Mouse (Mus musculus): ENCODE data around the gene Zdhhc18. TPM values are rescaled to one million over a fixed set of nuclear protein-coding genes. Genes with fewer than 3 reads are reported as not detected.

Gene Zdhhc18
- total RNA-seq, 2 experiments from 2014 or later, result 34.3 to 38.8 TPM

DNA sequence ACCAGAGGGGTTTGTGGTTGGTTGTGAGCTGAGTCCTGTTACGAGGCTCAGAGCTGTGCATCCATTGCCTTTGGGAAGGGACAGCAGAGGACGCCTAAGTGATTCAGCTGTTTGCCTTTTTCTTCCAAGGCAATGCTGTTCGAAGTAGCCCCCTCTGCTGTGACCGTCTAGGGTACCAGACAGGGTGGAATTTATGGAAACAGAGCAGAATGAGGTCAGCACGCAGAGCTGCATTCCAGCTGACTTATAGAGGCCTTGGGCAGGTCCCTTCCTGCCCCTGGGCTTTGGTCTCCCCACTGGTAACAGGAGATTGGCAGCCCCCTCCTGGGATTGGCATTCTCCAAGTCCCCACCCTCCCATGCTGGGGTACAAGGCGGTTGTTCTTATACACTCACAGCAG lies 45.1 kb downstream of the Zdhhc18 start:
- no peak for DNase-seq (ENCODE audit: low spot score in 2 of 2)

DNA sequence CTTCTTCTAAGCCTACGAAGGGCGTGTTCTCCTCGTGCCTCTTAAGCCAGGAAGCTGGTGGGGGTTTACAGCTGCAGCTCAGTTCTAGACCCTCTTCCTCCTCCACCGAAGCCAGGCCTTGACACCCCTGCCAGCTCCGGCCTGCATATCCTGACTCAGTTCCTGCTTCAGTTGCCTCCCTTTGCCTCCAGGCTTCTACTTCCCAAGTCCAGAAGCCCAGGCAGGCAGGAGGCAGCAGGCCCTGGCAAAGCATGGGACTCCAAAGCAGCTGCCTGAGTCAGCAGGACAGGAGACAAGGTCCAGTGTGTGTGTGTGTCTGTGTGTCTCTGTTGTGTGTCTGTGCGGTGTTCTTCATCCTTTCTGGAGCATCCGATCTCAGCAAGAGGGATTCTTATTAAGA lies 45.8 kb downstream of the Zdhhc18 start:
- DNase-seq (ENCODE audit: low spot score in 2 of 2), result no peak

- no peak for DNase-seq (ENCODE audit: low spot score in 2 of 2)
Observed at GRCm38 (mm10) chr4:133603056-133603455, 46.9 kb downstream of the Zdhhc18 start.

GRCm38 (mm10) chr4:133601721-133602218 lies 48.2 kb downstream of the Zdhhc18 start, which contains the start of gene Sfn:
Gene Sfn (minus strand): TSS chr4:133602168.
- DNase-seq (ENCODE audit: low spot score in 2 of 2), result no peak

GRCm38 (mm10) chr4:133600306-133600705 lies 49.6 kb downstream of the Zdhhc18 start:
- DNase-seq (ENCODE audit: low spot score in 2 of 2), result no peak

GRCm38 (mm10) chr4:133599571-133600073 lies 50.3 kb downstream of the Zdhhc18 start:
- DNase-seq (ENCODE audit: low spot score in 2 of 2), result peak; percentile 71 to 80

DNA sequence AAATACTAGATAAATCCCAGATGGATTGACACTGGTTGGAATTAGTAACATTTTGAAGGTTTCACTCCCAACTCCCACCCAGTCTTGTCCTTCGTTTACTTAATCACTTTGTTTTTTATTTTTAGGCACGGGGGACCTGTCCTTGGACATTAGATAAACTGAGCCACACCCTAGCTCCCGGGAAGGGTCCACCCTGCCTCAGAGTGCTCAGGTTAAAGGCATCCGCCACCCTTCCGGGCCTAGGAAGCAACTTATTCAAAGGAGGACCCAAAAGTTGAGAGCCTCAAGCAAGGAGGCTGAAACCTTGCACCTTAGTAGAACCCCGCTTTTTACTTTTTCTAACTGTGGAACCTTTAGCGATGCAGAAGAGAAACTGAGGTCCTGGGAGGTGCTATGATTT lies 50.8 kb downstream of the Zdhhc18 start:
- DNase-seq (ENCODE audit: low spot score in 2 of 2), result no peak

DNA sequence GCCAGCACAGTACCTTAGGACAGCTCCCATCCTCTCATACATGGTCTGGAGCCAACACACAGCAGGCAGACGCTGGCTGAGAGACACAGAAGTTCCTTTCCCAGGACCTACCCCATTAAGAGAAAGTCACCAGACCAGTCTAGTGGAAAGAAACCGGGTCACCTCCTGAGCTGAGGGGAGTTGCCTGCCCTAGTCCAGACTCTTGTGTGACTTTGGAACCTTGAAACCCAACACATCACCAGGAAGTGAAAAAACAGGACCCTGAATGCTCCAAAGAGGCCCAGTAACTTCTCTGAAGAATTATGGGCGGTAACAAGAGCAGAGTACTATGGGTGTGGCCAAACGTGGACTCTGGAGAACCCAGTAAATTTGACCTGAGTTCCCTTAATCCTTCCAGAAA lies 51.3 kb downstream of the Zdhhc18 start:
- no peak for DNase-seq (ENCODE audit: low spot score in 2 of 2)

- DNase-seq (ENCODE audit: low spot score in 2 of 2), result no peak
Observed at GRCm38 (mm10) chr4:133596084-133596483, 53.9 kb downstream of the Zdhhc18 start.

GRCm38 (mm10) chr4:133595538-133595937 lies 54.4 kb downstream of the Zdhhc18 start:
- no peak for DNase-seq (ENCODE audit: low spot score in 2 of 2)

DNA sequence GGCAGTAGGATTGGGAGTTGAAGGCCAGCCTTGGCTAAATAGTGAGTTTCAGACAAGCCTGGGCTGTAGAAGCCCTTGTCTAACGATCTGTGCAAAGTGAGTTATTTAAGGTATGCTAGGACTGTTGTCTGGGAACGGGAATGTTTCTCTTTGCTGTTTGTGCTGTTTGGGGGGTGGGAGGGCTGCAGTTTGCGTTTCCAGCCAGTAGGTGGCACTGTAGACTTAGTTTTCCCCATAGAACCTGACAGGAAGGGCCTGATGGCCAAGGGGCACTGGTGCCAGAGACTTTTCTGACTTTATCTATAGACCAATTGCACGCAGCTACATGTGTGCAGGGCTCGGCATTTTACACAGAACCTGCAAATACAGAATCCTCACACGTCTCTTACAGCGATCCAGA lies 57.4 kb downstream of the Zdhhc18 start:
- peak; percentile 78 to 79 for DNase-seq (ENCODE audit: low spot score in 2 of 2)

DNA sequence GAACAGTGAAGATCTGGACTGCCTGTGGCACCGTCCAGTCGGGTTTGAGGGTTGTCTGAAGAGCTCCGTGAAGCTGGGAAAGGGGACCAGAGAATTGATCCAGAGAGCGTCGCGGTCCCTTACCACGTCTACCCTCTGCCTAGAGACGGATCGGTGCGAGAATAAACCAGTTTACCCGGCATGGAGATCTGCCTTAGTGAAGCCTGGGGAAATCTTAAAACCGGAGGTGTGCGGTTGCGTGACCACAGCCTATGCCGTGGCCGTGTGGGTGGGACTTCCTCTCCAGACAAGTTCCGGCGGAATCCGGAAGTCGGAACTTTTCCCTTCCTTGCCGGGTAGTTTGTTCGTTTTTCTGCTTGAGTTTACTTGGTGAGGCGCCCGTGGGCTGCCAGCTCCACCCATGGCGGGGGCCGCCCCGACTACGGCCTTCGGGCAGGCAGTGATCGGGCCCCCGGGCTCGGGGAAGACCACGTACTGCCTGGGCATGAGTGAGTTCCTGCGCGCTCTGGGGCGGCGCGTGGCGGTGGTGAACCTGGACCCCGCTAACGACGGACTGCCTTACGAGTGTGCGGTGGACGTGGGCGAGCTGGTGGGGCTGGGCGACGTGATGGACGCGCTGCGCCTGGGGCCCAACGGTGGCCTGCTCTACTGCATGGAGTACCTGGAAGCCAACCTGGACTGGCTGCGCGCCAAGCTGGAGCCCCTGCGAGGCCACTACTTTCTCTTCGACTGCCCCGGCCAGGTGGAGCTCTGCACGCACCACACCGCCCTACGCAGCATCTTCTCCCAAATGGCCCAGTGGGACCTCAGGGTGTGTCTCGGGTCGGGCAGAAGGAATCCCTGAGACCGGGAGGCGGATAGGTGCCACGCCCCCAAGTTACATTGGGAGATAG lies 65.6 kb downstream of the Zdhhc18 start, which contains the start of gene Gpn2:
Gene Gpn2, plus strand, starts transcription at position 304 of the 893 bp plus-strand sequence.
- DNase-seq (ENCODE audit: low spot score in 2 of 2), result peak; percentile 70 to 81

DNA sequence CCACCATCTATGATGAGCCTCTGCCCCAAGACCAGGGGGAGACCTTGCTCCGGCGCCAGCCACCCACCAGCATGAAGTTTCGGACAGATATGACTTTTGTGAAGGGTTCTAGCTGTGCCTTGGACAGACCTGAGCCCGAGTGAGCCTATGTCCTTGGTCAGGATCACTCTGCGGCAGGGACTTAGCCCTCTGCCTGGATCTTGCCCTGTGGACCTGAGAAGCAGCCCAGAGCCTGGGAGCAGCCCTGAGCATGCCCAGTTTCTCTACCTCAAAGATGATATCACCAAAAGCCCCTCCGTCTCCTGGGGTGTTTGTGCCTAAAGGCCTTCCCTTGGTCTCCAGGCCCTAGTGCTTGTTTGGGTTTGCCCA lies 66.3 kb downstream of the Zdhhc18 start:
- DNase-seq (ENCODE audit: low spot score in 2 of 2), result no peak

- DNase-seq (ENCODE audit: low spot score in 2 of 2), result no peak
Observed at GRCm38 (mm10) chr4:133577983-133578382, 72.0 kb downstream of the Zdhhc18 start.

DNA sequence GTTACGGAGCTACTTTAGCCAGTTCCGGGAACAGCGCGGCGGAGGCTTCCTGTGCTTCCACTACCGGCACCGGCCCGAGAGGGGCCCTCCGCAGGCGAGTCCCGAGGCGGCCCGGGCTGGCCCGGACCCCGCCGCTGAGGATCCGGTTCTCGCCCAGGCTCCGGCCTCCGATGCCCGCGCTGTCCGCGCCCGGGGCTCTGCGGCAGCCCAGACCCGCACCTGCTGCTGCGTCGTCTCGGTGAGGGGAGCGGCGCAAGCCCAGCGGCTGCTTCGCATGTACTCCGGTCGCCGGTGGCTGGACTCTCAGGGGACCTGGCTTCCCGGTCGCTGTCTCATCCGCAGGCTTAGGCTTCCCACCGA lies 75.1 kb downstream of the Zdhhc18 start:
- peak in 1 of 2 experiments; percentile 12 for DNase-seq (ENCODE audit: low spot score in 2 of 2)

GRCm38 (mm10) chr4:133574070-133574842 lies 75.7 kb downstream of the Zdhhc18 start, which contains the start of gene Gpatch3:
Gene Gpatch3 (plus strand): TSS chr4:133574745.
- peak; percentile 91 to 92 for DNase-seq (ENCODE audit: low spot score in 2 of 2)

DNA sequence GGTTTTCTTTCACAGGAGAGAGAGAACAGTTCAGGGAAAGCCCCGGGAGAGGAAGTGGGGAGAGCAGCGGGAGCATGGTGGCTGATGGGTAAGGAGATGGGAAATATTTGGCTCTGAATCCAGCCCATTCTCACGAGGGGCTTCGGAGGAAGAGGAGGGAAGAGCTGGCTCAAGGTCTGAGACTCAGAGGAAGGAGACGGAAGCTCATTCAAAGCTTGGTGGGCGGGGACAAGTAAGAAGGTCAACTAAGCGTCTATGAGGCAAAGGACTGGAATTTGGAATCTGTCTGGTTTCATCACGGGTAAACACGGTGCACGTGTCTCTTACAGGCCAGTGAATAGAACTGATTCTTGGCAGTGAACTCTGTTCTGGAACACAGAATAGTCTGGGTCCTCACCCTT lies 79.9 kb downstream of the Zdhhc18 start:
- no peak for DNase-seq (ENCODE audit: low spot score in 2 of 2)

DNA sequence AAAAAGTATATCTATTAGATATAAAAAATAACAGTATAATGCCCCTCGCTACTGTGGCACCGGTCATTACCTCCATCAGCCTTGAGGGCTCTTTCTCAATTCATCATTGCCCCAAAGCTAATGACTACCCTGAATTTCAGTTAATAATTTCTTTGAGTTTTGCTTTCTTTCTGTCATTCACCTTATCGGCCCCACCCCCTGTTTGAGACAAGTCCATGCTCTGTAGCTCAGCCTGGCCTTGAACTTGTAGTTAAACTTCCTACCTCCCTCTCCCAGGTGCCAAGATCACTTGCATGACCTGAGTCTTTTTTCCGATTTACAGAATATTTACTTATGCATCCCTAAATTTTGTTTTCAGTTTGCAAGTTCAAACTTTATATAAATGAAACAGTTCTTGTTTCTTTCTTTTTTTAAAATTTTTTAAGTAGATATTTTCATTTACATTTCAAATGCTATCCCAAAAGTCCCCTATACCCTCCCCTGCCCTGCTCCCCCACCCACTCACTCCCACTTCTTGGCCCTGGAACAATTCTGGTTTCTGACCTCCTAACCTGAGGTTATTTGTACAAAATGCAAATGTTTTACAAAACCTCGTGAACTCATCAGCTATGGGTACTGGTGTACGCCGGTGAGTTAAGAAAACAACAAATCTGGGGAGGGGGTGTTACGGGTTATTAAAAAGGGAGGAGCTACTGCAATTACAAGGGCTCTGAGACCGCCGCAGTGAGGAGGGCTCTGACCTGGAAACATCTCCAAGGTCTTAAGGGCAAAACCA lies 80.5 kb downstream of the Zdhhc18 start:
- DNase-seq (ENCODE audit: low spot score in 2 of 2), result no peak

DNA sequence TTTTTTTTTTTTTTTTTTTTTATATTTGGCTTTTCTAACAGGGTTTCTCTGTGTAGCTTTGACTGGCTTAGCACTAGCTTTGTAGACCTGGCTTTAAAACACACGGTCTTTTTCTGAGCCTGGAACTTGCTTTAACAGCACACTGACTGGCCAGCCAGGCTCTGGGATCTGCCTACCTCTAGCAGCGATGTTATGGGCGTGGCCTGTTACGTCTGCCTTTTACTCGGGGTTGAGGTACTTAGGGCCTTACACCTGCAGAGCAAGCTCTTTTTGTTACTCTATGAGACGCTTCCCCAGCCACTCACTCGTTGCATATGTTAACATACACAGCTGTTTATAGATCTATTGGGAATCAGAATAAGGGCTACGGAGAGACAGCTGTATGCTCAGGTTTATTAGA lies 82.7 kb downstream of the Zdhhc18 start:
- DNase-seq (ENCODE audit: low spot score in 2 of 2), result no peak

DNA sequence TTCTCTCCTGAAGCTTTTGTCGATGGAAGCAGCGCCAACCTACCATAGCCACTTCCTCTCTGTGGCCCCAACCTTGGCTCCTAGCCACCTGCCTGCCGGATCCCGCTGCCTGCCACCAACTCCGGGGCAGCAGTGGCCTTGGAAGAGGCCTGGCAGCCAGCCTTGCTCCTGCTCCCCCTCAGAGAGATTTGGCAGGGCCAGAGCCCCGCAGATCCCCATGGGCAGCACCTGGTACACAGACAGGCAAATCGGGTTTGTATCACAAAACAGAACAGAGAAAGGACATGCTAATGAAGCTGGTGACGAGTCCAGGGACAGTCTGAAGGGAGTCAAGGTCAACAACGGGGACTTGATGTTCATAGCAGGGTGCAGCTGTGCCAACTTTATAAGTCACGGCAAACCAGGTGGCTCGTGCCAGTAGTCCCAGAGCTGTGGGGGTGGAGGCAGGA lies 86.8 kb downstream of the Zdhhc18 start:
- peak; percentile 17 to 26 for DNase-seq (ENCODE audit: low spot score in 2 of 2)

GRCm38 (mm10) chr4:133561622-133562021 lies 88.3 kb downstream of the Zdhhc18 start:
- DNase-seq (ENCODE audit: low spot score in 2 of 2), result no peak
